Mouse (Mus musculus): ENCODE measurements at regions not wholly inside any gene's neighbourhood (a gene's known extent, or its start where the extent isn't known, plus 50 kb on each side); places are given as distances from the start of the nearest gene placed in this dataset.

- H3K36me3 ChIP-seq (ENCODE audit: control insufficient read depth, insufficient read depth), result no peaks in the 10 kb centered on the region
- no peak overlapping the region for H3K4me2 ChIP-seq (ENCODE audit: low read length)
- no peak overlapping the region for H3K27ac ChIP-seq (ENCODE audit: low read length)
- no peak overlapping the region for H3K9ac ChIP-seq (replicated peaks; ENCODE audit: low read depth, low read length)
- no peaks in the 10 kb centered on the region for H3K9me3 ChIP-seq (ENCODE audit: control insufficient read depth, low read length)
- no peaks in the 10 kb centered on the region for H3K4me1 ChIP-seq (replicated peaks; ENCODE audit: control insufficient read depth, insufficient read depth, low read length)
- 71% methylated on average over 3 of the region's 4 CpGs for WGBS
- H3K4me3 ChIP-seq (replicated peaks; ENCODE audit: low read length), result no peak overlapping the region
- no peaks in the 10 kb centered on the region for H3K27me3 ChIP-seq (replicated peaks; ENCODE audit: control insufficient read depth, insufficient read depth, low read length)
- no peak for ATAC-seq
Measured at GRCm38 (mm10) chr4:87701024-87701423, 332.1 kb downstream of the Mllt3 start.

GRCm38 (mm10) chr4:87700508-87700907 is 332.7 kb downstream of the Mllt3 start:
- Histone ChIP-seq H3K4me3 (replicated peaks; ENCODE audit: low read length) (no peak overlapping the region), H3K9ac (replicated peaks; ENCODE audit: low read depth, low read length) (no peak overlapping the region), H3K27me3 (replicated peaks; ENCODE audit: control insufficient read depth, insufficient read depth, low read length) (no peaks in the 10 kb centered on the region), H3K9me3 (ENCODE audit: control insufficient read depth, low read length) (no peaks in the 10 kb centered on the region), H3K4me1 (replicated peaks; ENCODE audit: control insufficient read depth, insufficient read depth, low read length) (no peaks in the 10 kb centered on the region), H3K4me2 (ENCODE audit: low read length) (no peak overlapping the region), H3K27ac (ENCODE audit: low read length) (no peak overlapping the region), H3K36me3 (ENCODE audit: control insufficient read depth, insufficient read depth) (no peaks in the 10 kb centered on the region)
- ATAC-seq, result no peak
- WGBS, result 87% methylated on average over 2 of the region's 2 CpGs

GRCm38 (mm10) chr4:87699586-87699985 is 333.6 kb downstream of the Mllt3 start:
- ATAC-seq, result no peak
- WGBS, result 26% methylated on average over 4 of the region's 4 CpGs
- no peak overlapping the region for H3K9ac ChIP-seq (replicated peaks; ENCODE audit: low read depth, low read length)

GRCm38 (mm10) chr4:87698750-87699149 is 334.4 kb downstream of the Mllt3 start:
- no peak for ATAC-seq
- H3K9me3 ChIP-seq (ENCODE audit: control insufficient read depth, low read length), result no peaks in the 10 kb centered on the region
- H3K27ac ChIP-seq (ENCODE audit: low read length), result no peak overlapping the region

More at GRCm38 (mm10) chr4:87699586-87699985, 333.6 kb downstream of the Mllt3 start:
- Histone ChIP-seq H3K4me2 (ENCODE audit: low read length) (no peak overlapping the region), H3K36me3 (ENCODE audit: control insufficient read depth, insufficient read depth) (no peaks in the 10 kb centered on the region), H3K4me1 (replicated peaks; ENCODE audit: control insufficient read depth, insufficient read depth, low read length) (no peaks in the 10 kb centered on the region), H3K9me3 (ENCODE audit: control insufficient read depth, low read length) (no peaks in the 10 kb centered on the region), H3K27ac (ENCODE audit: low read length) (no peak overlapping the region), H3K4me3 (replicated peaks; ENCODE audit: low read length) (no peak overlapping the region), H3K27me3 (replicated peaks; ENCODE audit: control insufficient read depth, insufficient read depth, low read length) (no peaks in the 10 kb centered on the region)

GRCm38 (mm10) chr4:87696921-87697320 is 336.2 kb downstream of the Mllt3 start:
- no peak for ATAC-seq
- no peaks in the 10 kb centered on the region for H3K9me3 ChIP-seq (ENCODE audit: control insufficient read depth, low read length)
- no peak overlapping the region for H3K4me2 ChIP-seq (ENCODE audit: low read length)
- WGBS, result 54% methylated on average over 4 of the region's 4 CpGs
- H3K4me3 ChIP-seq (replicated peaks; ENCODE audit: low read length), result no peak overlapping the region
- H3K4me1 ChIP-seq (replicated peaks; ENCODE audit: control insufficient read depth, insufficient read depth, low read length), result no peaks in the 10 kb centered on the region
- no peak overlapping the region for H3K27ac ChIP-seq (ENCODE audit: low read length)
- no peak overlapping the region for H3K9ac ChIP-seq (replicated peaks; ENCODE audit: low read depth, low read length)
- H3K27me3 ChIP-seq (replicated peaks; ENCODE audit: control insufficient read depth, insufficient read depth, low read length), result no peaks in the 10 kb centered on the region
- no peaks in the 10 kb centered on the region for H3K36me3 ChIP-seq (ENCODE audit: control insufficient read depth, insufficient read depth)

More at GRCm38 (mm10) chr4:87698750-87699149, 334.4 kb downstream of the Mllt3 start:
- no peaks in the 10 kb centered on the region for H3K36me3 ChIP-seq (ENCODE audit: control insufficient read depth, insufficient read depth)
- H3K4me1 ChIP-seq (replicated peaks; ENCODE audit: control insufficient read depth, insufficient read depth, low read length), result no peaks in the 10 kb centered on the region
- no peak overlapping the region for H3K4me3 ChIP-seq (replicated peaks; ENCODE audit: low read length)
- no peak overlapping the region for H3K9ac ChIP-seq (replicated peaks; ENCODE audit: low read depth, low read length)
- 20% methylated on average over 3 of the region's 3 CpGs for WGBS
- H3K4me2 ChIP-seq (ENCODE audit: low read length), result no peak overlapping the region
- H3K27me3 ChIP-seq (replicated peaks; ENCODE audit: control insufficient read depth, insufficient read depth, low read length), result no peaks in the 10 kb centered on the region

GRCm38 (mm10) chr4:87695811-87696210 is 337.4 kb downstream of the Mllt3 start:
- Histone ChIP-seq H3K9me3 (ENCODE audit: control insufficient read depth, low read length) (no peaks in the 10 kb centered on the region), H3K36me3 (ENCODE audit: control insufficient read depth, insufficient read depth) (no peaks in the 10 kb centered on the region), H3K4me3 (replicated peaks; ENCODE audit: low read length) (no peak overlapping the region), H3K4me2 (ENCODE audit: low read length) (no peak overlapping the region), H3K27me3 (replicated peaks; ENCODE audit: control insufficient read depth, insufficient read depth, low read length) (no peaks in the 10 kb centered on the region), H3K4me1 (replicated peaks; ENCODE audit: control insufficient read depth, insufficient read depth, low read length) (no peaks in the 10 kb centered on the region), H3K9ac (replicated peaks; ENCODE audit: low read depth, low read length) (no peak overlapping the region), H3K27ac (ENCODE audit: low read length) (no peak overlapping the region)
- WGBS, result 82% methylated on average over 5 of the region's 5 CpGs
- 0 out of 2 replicates have a peak, but pooled peaks have one; percentile 38 for ATAC-seq

- no peak for ATAC-seq
- Histone ChIP-seq H3K9ac (replicated peaks; ENCODE audit: low read depth, low read length) (no peak overlapping the region), H3K27me3 (replicated peaks; ENCODE audit: control insufficient read depth, insufficient read depth, low read length) (no peaks in the 10 kb centered on the region), H3K9me3 (ENCODE audit: control insufficient read depth, low read length) (no peaks in the 10 kb centered on the region), H3K27ac (ENCODE audit: low read length) (no peak overlapping the region), H3K36me3 (ENCODE audit: control insufficient read depth, insufficient read depth) (no peaks in the 10 kb centered on the region), H3K4me2 (ENCODE audit: low read length) (no peak overlapping the region), H3K4me1 (replicated peaks; ENCODE audit: control insufficient read depth, insufficient read depth, low read length) (no peaks in the 10 kb centered on the region), H3K4me3 (replicated peaks; ENCODE audit: low read length) (no peak overlapping the region)
- WGBS, result 84% methylated on average over 2 of the region's 2 CpGs
Measured at GRCm38 (mm10) chr4:87692741-87693140, 340.4 kb downstream of the Mllt3 start.

GRCm38 (mm10) chr4:87684952-87685351 is 348.2 kb downstream of the Mllt3 start:
- no peak for ATAC-seq
- Histone ChIP-seq H3K27ac (ENCODE audit: low read length) (no peak overlapping the region), H3K36me3 (ENCODE audit: control insufficient read depth, insufficient read depth) (no peaks in the 10 kb centered on the region), H3K27me3 (replicated peaks; ENCODE audit: control insufficient read depth, insufficient read depth, low read length) (no peaks in the 10 kb centered on the region), H3K9ac (replicated peaks; ENCODE audit: low read depth, low read length) (no peak overlapping the region), H3K9me3 (ENCODE audit: control insufficient read depth, low read length) (0 out of 2 replicates have a peak, but pooled peaks cover 2% of the 10 kb centered on the region), H3K4me3 (replicated peaks; ENCODE audit: low read length) (no peak overlapping the region), H3K4me1 (replicated peaks; ENCODE audit: control insufficient read depth, insufficient read depth, low read length) (no peaks in the 10 kb centered on the region), H3K4me2 (ENCODE audit: low read length) (no peak overlapping the region)
- WGBS, result 68% methylated on average over 1 of the region's 1 CpGs

- no peaks in the 10 kb centered on the region for H3K27me3 ChIP-seq (replicated peaks; ENCODE audit: control insufficient read depth, insufficient read depth, low read length)
- ATAC-seq, result no peak
- no peak overlapping the region for H3K4me2 ChIP-seq (ENCODE audit: low read length)
- no peaks in the 10 kb centered on the region for H3K36me3 ChIP-seq (ENCODE audit: control insufficient read depth, insufficient read depth)
- no peak overlapping the region for H3K27ac ChIP-seq (ENCODE audit: low read length)
- no peaks in the 10 kb centered on the region for H3K4me1 ChIP-seq (replicated peaks; ENCODE audit: control insufficient read depth, insufficient read depth, low read length)
- no peak overlapping the region for H3K4me3 ChIP-seq (replicated peaks; ENCODE audit: low read length)
- 0 out of 2 replicates have a peak, but pooled peaks cover 2% of the 10 kb centered on the region for H3K9me3 ChIP-seq (ENCODE audit: control insufficient read depth, low read length)
- H3K9ac ChIP-seq (replicated peaks; ENCODE audit: low read depth, low read length), result no peak overlapping the region
- 89% methylated on average over 2 of the region's 2 CpGs for WGBS
Measured at GRCm38 (mm10) chr4:87682783-87683182, 350.4 kb downstream of the Mllt3 start.

- Histone ChIP-seq H3K27me3 (replicated peaks; ENCODE audit: control insufficient read depth, insufficient read depth, low read length) (no peaks in the 10 kb centered on the region), H3K4me2 (ENCODE audit: low read length) (no peak overlapping the region), H3K36me3 (ENCODE audit: control insufficient read depth, insufficient read depth) (no peaks in the 10 kb centered on the region), H3K9me3 (ENCODE audit: control insufficient read depth, low read length) (no peaks in the 10 kb centered on the region), H3K4me1 (replicated peaks; ENCODE audit: control insufficient read depth, insufficient read depth, low read length) (peaks cover 12% of the 10 kb centered on the region), H3K9ac (replicated peaks; ENCODE audit: low read depth, low read length) (no peak overlapping the region), H3K27ac (ENCODE audit: low read length) (no peak overlapping the region), H3K4me3 (replicated peaks; ENCODE audit: low read length) (no peak overlapping the region)
- WGBS, result 80% methylated on average over 3 of the region's 3 CpGs
- no peak for ATAC-seq
Measured at GRCm38 (mm10) chr4:87671101-87671500, 362.1 kb downstream of the Mllt3 start.

All from forebrain, embryonic 16.5 days (tissue).